Mouse (Mus musculus) Patski (cell line): ENCODE measurements around the gene Kcnj15. TPM values are rescaled to one million over a fixed set of nuclear protein-coding genes. Genes with fewer than 3 reads are reported as not detected.

Experiments used
- ATAC-seq: fragments of 100-300 bp; one replicate; pipeline ENCODE4 v1.8.0; 2021
- CTCF ChIA-PET: fragments of 350-600 bp; sonication (Branson Sonifier 250); formaldehyde crosslinking; loops from one replicate; lab custom pipeline; 2022; ENCODE audit warnings: inconsistent platforms; lab: Charles Lee
- POLR2A ChIA-PET: fragments of 350-600 bp; sonication (Branson Sonifier 250); formaldehyde crosslinking; loops from one replicate; lab custom pipeline; 2022; ENCODE audit warnings: antibody characterized with exemption, inconsistent platforms; lab: Charles Lee
- DNase-seq: peaks from one replicate; pipeline ENCODE4 v3.0.0-alpha.2; 2011; ENCODE audit warnings: low read depth, low spot score
- H3K27me3 ChIP-seq: fragments of 371-371 bp; one replicate; pipeline ENCODE4 v1.5.1; 2021
- CTCF ChIP-seq: fragments of 100-300 bp; IDR thresholded peaks from one replicate; pipeline ENCODE4 v1.5.1; 2021
- in situ Hi-C: fragments of 300-500 bp; cut with MboI; formaldehyde crosslinking; loops from 3 replicates; pipeline ENCODE4 v1.11.1; 2018; ENCODE audit warnings: low pct_unique_long_range_greater_than_20kb, mixed read lengths
- polyA plus RNA-seq: library from polyadenylated mRNA; unstranded; gene quantifications from one replicate; pipeline ENCODE4 v1.2.3, GENCODE M21; 2021

Gene Kcnj15
- polyA plus RNA-seq, 1 experiment from 2014 or later = 0.98 TPM

DNA sequence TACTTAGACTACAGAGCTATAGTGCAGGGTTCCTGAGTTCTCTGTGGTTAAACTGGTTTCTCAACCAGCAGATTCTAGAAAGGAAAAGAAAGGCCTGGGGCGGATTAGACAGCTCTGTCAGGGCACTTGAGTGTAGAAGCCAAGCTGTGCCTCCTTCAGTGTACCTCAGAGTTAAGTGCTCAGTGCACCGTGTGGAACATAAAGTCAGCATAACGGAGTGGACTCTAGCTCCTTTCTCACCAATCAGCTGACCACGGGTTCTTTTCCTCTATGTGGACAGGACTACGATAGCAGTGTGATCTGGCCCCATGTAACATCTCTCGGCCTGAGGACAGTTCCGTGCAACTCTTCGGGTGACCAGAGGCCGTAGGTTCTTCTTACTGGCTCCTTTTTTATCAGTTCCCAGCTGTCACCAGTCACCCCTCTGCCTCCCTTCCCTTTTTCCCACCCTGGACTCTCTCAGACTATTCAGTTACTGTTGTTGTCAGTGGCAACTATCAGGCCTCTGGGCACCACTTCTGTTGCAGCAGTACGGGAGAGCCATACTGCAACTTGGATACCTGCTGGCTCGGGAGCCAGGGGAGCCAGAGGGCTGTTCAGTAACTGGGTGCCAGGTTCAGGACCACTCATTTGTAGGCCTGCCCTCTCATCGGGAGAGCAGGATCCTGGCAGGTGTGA lies 12.6 kb upstream of the Kcnj15 start:
- no peak for ATAC-seq
- ChIA-PET POLR2A (interaction anchor here (0.6 kb wide), 1 partner anchor 1152 kb away, joined by 4 read pairs; no protein-coding TSS in a partner anchor), CTCF (interaction anchor here (1.1 to 1.2 kb wide), 2 partner anchors 9 to 14 kb away, joined by 3 read pairs; no protein-coding TSS in a partner anchor)
- DNase-seq = no peak
- H3K27me3 ChIP-seq = no peaks in the 10 kb centered on the region
- no peak for TF ChIP-seq CTCF
- in situ Hi-C loops = no loop called here

DNA sequence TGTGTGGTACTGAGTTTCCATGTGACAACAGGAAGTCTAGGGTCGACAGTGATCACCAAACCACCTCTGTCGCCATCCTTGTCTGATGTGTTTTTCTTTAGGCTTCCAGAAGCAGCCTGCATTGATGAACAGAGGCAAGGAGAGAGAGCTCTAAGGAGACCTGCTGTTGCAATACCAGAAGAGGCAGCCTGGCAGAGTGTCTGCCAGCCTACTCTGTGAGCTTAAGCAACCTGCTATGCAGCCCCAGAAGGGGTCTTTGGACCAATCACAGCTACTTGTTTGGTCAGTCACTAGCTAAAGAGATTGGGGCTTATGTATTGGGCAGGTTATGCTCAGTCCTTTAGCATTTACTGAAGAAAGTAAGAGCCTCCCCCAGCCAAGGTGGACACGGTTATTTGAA lies 11.9 kb upstream of the Kcnj15 start:
- POLR2A ChIA-PET = no interaction called here
- in situ Hi-C loops = no loop called here

DNA sequence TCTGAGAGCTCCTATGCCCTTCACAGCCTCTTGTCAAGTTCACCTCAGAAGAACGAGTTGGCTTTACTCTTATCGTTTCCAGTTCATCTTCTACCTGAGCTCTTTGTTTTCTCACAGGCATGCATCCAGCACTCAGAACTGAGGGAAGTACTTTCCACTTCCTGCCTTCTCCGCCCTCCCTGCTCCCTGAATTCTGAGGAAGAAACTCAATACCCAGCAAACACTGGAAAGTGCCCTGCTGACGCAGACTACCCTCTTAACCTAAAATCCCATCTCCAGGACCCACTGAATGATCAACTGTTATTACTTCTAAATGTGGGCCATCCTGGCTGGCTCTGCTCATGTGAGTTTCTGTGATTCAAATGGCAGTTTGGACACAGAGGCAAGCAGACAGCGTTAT lies 8.7 kb upstream of the Kcnj15 start:
- ChIA-PET POLR2A (no interaction called here), CTCF (interaction anchor here (0.9 to 1.7 kb wide), 2 partner anchors 13 to 15 kb away, joined by 3 to 4 read pairs; no protein-coding TSS in a partner anchor)
- in situ Hi-C loops = no loop called here
- H3K27me3 ChIP-seq = no peaks in the 10 kb centered on the region
- DNase-seq (no peak), ATAC-seq (no peak)
- no peak for TF ChIP-seq CTCF

More for the DNA sequence above, 11.9 kb upstream of the Kcnj15 start:
- no peak for TF ChIP-seq CTCF
- ATAC-seq = no peak
- CTCF ChIA-PET = interaction anchor here (1.2 kb wide), 1 partner anchor 13 kb away, joined by 3 read pairs; no protein-coding TSS in a partner anchor
- DNase-seq = no peak
- no peaks in the 10 kb centered on the region for H3K27me3 ChIP-seq

DNA sequence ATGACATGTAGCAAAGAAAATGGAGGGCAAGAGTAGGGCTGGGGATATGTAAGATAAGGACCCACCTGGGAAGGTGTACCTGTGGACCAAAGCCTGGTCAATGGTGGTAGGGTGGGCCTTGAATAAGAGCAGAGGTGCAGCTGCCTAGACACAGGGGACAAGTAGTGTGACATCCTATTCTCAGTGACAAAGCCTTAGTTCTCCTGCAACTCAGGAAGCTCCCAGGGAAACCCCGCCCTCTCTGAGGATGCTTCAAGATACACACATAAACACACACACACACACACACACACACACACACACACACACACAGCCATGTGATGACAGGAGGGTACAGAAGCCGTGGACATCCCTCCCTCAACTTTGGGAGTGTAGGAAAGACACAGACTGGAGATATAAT lies 710 bp upstream of the Kcnj15 start:
- ChIA-PET POLR2A (no interaction called here), CTCF (interaction anchor here (1.2 kb wide), 1 partner anchor 29 kb away, joined by 3 read pairs; no protein-coding TSS in a partner anchor)
- TF ChIP-seq CTCF = no peak
- no peaks in the 10 kb centered on the region for H3K27me3 ChIP-seq
- in situ Hi-C loops = no loop called here
- ATAC-seq (no peak), DNase-seq (no peak)

DNA sequence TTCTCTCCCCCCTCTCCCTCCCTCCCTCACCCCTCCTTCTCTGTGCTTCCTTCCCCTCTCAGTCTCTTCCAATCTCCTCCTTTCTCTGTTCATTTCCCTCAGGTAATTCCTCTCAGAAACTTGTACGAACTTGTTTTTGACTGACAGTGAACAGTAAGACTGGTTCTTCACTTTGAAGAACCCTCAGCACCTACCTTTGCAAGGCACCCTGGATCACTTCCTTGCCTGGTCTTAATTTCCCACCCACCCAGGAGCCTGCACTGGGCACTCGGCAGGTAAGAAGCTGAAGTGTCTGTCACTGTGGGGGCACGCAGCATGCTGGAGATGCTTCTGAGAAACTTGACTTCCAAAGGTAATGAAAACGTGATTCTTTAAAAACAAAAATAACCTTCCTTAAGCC lies 742 bp downstream of the Kcnj15 start:
- H3K27me3 ChIP-seq = no peaks in the 10 kb centered on the region
- no peak for TF ChIP-seq CTCF
- POLR2A ChIA-PET = no interaction called here
- in situ Hi-C loops = no loop called here
- CTCF ChIA-PET = interaction anchor here (1.8 kb wide), 1 partner anchor 83 kb away, joined by 8 read pairs; no protein-coding TSS in a partner anchor
- ATAC-seq (no peak), DNase-seq (no peak)

DNA sequence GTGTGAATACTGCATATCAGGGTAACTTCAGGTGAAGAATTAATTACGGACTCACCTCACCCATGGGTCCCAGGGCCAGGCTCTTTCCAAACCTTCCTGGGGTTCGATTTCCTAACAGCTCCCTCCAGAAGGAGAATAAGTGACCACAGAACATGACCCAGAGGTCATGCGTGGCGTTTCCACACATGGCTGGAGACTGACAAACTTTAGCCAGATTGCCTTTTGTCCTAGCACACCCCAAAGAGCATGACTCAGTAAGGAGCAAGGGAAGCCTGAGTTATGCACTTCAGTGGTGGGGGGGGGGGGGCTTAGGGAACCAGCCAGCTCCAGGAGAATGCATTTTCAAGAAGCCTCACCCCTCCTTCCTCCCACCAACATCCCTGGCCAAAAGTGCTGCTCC lies 2.1 kb downstream of the Kcnj15 start:
- H3K27me3 ChIP-seq = no peaks in the 10 kb centered on the region
- in situ Hi-C loops = no loop called here
- ChIA-PET CTCF (interaction anchor here (1.1 to 1.8 kb wide), 2 partner anchors 15 to 82 kb away, joined by 3 to 8 read pairs; no protein-coding TSS in a partner anchor), POLR2A (no interaction called here)
- DNase-seq (peak; percentile 75), ATAC-seq (peak; percentile 76)
- no peak for TF ChIP-seq CTCF

DNA sequence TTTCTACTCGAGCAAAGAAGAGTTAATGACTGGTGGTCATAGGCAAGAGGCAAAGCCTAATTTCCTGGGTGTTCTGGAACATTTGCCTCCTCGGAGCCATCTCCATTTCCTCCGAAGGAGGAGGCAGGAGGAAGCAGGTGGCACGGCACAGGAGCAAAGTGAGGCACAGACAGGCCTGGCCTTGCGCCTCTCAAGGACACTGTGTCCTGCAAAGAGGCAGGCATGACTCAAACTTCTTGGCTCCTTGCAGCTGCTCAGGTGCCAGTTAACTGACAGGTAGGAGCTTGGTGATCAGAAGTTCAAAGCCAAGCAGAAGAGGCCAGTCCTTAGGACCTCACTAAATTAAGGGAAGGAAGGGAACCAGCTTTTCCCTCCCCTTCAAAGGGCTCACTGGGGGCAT lies 3.3 kb downstream of the Kcnj15 start:
- TF ChIP-seq CTCF = no peak
- in situ Hi-C loops = no loop called here
- POLR2A ChIA-PET = no interaction called here
- no peak for DNase-seq
- CTCF ChIA-PET = interaction anchor here (1.2 to 1.9 kb wide), 2 partner anchors 13 to 81 kb away, joined by 3 to 5 read pairs; no protein-coding TSS in a partner anchor
- no peak for ATAC-seq
- no peaks in the 10 kb centered on the region for H3K27me3 ChIP-seq

DNA sequence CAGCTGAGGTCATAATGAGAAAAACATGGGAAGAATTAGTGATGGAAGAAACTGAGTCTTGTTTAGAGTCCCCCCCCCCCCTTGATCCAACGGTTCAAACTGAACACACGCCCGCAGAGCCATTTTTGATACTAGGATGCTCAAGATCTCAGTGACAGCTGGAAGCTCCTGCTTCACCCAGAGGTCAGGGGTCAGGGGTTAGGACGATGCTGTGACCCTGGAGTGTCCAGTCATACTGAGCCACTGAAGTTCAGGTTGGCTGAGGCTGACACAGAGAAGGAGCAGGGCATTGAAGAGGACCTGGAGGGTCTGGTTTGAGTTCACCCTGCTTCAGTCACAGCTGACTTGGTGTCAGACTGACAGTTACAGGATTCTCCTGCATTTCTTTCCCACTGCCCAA lies 4.4 kb downstream of the Kcnj15 start:
- POLR2A ChIA-PET = interaction anchor here (1.1 kb wide), 1 partner anchor 21 kb away, joined by 3 read pairs; no protein-coding TSS in a partner anchor

DNA sequence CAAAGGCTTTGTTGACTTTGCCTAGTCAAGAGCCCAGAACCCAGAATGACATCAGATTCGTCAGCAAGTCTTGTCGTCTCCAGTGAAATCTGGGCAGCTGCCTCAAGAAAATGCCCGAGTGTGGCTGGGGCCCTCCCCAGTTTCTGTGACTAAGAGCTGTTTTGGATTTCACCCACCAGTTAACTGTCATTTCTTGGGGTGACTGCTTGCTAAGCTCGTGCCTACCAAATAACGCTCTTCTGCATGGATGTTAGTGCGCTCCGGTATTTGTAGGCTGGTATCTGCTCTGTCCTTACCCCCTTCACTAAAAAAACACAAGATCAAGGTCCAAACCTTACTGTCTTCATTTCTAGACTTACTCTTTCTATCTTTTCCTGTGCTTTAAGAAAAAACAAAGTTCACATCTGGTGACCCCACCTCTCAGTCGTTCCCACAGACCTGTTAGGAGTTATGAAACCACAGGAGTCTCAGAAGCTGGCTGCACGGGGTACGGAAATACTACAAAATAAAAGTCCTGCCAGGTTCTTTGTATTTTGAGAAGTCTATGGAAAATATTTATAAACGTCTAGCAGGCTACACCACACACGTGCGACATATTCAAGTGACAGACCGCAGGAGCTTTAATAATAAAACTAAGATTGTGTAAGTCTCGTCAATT lies 5.5 kb downstream of the Kcnj15 start:
- ATAC-seq = no peak
- TF ChIP-seq CTCF = no peak
- ChIA-PET POLR2A (interaction anchor here (1.1 kb wide), 1 partner anchor 20 kb away, joined by 3 read pairs; no protein-coding TSS in a partner anchor), CTCF (interaction anchor here (1.2 to 1.8 kb wide), 4 partner anchors 13 to 78 kb away, joined by 3 to 4 read pairs (median 4); no protein-coding TSS in a partner anchor)
- in situ Hi-C loops = no loop called here
- no peak for DNase-seq
- no peaks in the 10 kb centered on the region for H3K27me3 ChIP-seq

More for the DNA sequence above, 4.4 kb downstream of the Kcnj15 start:
- no peaks in the 10 kb centered on the region for H3K27me3 ChIP-seq
- ATAC-seq (no peak), DNase-seq (no peak)
- no peak for TF ChIP-seq CTCF
- CTCF ChIA-PET = interaction anchor here (1.2 to 1.9 kb wide), 3 partner anchors 12 to 79 kb away, joined by 3 to 5 read pairs (median 4); no protein-coding TSS in a partner anchor
- in situ Hi-C loops = no loop called here

DNA sequence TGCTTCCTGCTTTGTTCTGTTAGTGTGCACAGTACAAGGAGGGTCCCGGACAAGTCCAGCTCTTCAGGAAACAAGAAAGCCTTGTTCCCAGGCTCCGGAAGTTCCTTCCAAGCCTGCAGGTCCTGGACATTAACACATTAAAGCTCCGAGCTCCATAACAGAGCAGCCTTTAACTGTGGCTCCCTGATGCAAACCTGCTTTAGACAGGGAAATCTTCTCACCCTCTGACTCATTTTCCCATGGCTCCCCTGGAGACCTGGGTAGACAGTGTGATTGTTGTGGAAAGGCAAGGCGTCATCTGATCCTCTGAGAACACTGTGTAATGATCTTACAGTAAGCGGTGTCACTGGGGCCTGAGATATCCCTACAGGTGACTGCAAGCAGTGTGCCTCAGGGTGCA lies 7.0 kb downstream of the Kcnj15 start:
- no peak for TF ChIP-seq CTCF
- ChIA-PET CTCF (interaction anchor here (1.1 to 1.8 kb wide), 3 partner anchors 18 to 77 kb away, joined by 3 to 4 read pairs (median 4); no protein-coding TSS in a partner anchor), POLR2A (no interaction called here)
- DNase-seq (no peak), ATAC-seq (peak; percentile 54)
- in situ Hi-C loops = no loop called here
- no peaks in the 10 kb centered on the region for H3K27me3 ChIP-seq
